Mouse (Mus musculus): ENCODE results near the gene Tomm20l.

The Tomm20l gene

GRCm38 (mm10) chr12:71154979-71155378, 43.8 kb downstream of the Tomm20l start:
- DNase-seq (ENCODE audit: low read depth) = no peak

- DNase-seq (ENCODE audit: low read depth) = no peak
Observed at GRCm38 (mm10) chr12:71157974-71158373, 46.7 kb downstream of the Tomm20l start.

- no peak for DNase-seq (ENCODE audit: low read depth)
Observed at GRCm38 (mm10) chr12:71164410-71164809, 53.2 kb downstream of the Tomm20l start.

GRCm38 (mm10) chr12:71169911-71170310, 58.7 kb downstream of the Tomm20l start:
- no peak for DNase-seq (ENCODE audit: low read depth)
